In the genomic region with DNA sequence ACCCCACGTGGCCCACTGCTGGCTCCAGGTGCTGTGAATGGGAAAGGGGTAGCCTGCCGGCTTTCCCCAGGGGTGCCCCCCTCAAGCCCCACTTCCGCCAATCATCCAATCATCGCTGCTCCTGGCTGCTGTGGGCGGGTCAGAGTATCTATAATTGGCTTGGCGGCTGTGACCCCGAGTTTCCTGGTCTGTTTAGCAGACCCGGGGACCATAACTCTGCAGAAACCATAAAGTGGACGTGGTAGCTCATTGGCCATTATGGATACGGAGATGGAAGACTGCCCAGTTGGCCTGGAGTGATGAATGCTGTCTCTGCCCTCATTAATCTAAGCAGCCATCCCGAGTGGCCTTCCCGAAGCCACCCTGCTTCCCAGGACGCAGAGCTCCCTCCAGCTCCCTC, we compare ENCODE assay signal across 16 mouse cellular contexts. TPM values are rescaled to one million over a fixed set of nuclear protein-coding genes. Genes with fewer than 3 reads are reported as not detected.
A peak's percentile ranks its signal among the peaks of the same experiment; 100 is the strongest.
DNase-seq lines count a peak whose midpoint lies in the region; ATAC-seq and TF ChIP-seq lines count a peak whose summit lies in the region.
"Had no signal": no experiment of that assay in that cellular context is flagged by ENCODE, and none has a peak within 500 bp of the region (broad histone marks: within the 10 kb centered on the region; RNA-seq: fewer than 3 reads in every experiment).

No protein-coding gene starts in this region.

- peaks cover 7% of the 10 kb centered on the region for H3K36me3 ChIP-seq in heart, postnatal 0 days (replicated peaks; ENCODE audit: control insufficient read depth, insufficient read depth, low read length)
- no peaks in the 10 kb centered on the region for H3K36me3 ChIP-seq in neural tube, embryonic 14.5 days (ENCODE audit: control insufficient read depth, insufficient read depth, low read length)
- H3K36me3 ChIP-seq: midbrain, embryonic 15.5 days had no signal

- H3K9ac ChIP-seq in heart, postnatal 0 days (replicated peaks; ENCODE audit: low read depth, low read length), result no peak overlapping the region
- no peak overlapping the region for H3K9ac ChIP-seq in neural tube, embryonic 14.5 days (replicated peaks; ENCODE audit: low read depth, low read length)
- H3K9ac ChIP-seq: midbrain, embryonic 15.5 days had no signal

- TF ChIP-seq EP300 in heart, postnatal 0 days (IDR thresholded peaks at IDR 0.05; ENCODE audit: low read depth), result no peak

- H3K4me2 ChIP-seq in heart, postnatal 0 days (ENCODE audit: low read depth, low read length), result no peak overlapping the region
- no peak overlapping the region for H3K4me2 ChIP-seq in neural tube, embryonic 14.5 days (ENCODE audit: low read depth, low read length)
- H3K4me2 ChIP-seq: midbrain, embryonic 15.5 days had no signal

- peak; percentile 27; the same call in 1 of the 2 replicates for ATAC-seq in heart, postnatal 0 days (ENCODE audit: insufficient read depth, low read depth)
- ATAC-seq in neural tube, embryonic 14.5 days (ENCODE audit: low read depth), result peak; percentile 46
- ATAC-seq: midbrain, embryonic 15.5 days had no signal

- WGBS in heart, postnatal 0 days, result 45% methylated on average over 13 of the region's 13 CpGs
- 27% methylated on average over 13 of the region's 13 CpGs for WGBS in neural tube, embryonic 14.5 days

- no peak overlapping the region for H3K27ac ChIP-seq in heart, postnatal 0 days (ENCODE audit: low read depth)
- peak overlapping the region; percentile 57 for H3K27ac ChIP-seq in left cerebral cortex, adult 2 months
- H3K27ac ChIP-seq in cortical plate, adult 2 months (ENCODE audit: insufficient read depth, low read length), result 0 out of 2 replicates have a peak overlapping the region, but pooled peaks have one; percentile 19
- no peak overlapping the region for H3K27ac ChIP-seq in neural tube, embryonic 14.5 days (ENCODE audit: low read depth, low read length)
- H3K27ac ChIP-seq: embryonic facial prominence, embryonic 10.5 days; macrophage; midbrain, embryonic 15.5 days had no signal

- no peak overlapping the region for H3K4me3 ChIP-seq in heart, postnatal 0 days (ENCODE audit: low read depth, low read length)
- no peak overlapping the region for H3K4me3 ChIP-seq in left cerebral cortex, adult 2 months
- no peak overlapping the region for H3K4me3 ChIP-seq in cortical plate, adult 2 months (ENCODE audit: insufficient read depth, low read length)
- no peak overlapping the region for H3K4me3 ChIP-seq in neural tube, embryonic 14.5 days (ENCODE audit: low read depth, low read length)
- H3K4me3 ChIP-seq: embryonic facial prominence, embryonic 10.5 days; midbrain, embryonic 15.5 days had no signal

- no peaks in the 10 kb centered on the region for H3K27me3 ChIP-seq in heart, postnatal 0 days (ENCODE audit: control insufficient read depth, insufficient read depth, low read length)
- H3K27me3 ChIP-seq in neural tube, embryonic 14.5 days (ENCODE audit: control insufficient read depth, insufficient read depth, low read length), result no peaks in the 10 kb centered on the region
- H3K27me3 ChIP-seq: midbrain, embryonic 15.5 days had no signal

- no peak for TF ChIP-seq POLR2A in cortical plate, adult 2 months (IDR thresholded peaks at IDR 0.05; ENCODE audit: extremely low read depth, insufficient read depth, low read length)

- DNase-seq in heart, postnatal 0 days (ENCODE audit: low spot score), result no peak
- DNase-seq in heart, postnatal 14 days, result no peak
- DNase-seq in left cerebral cortex, adult 2 months (ENCODE audit: extremely low spot score in 1 of 2, low spot score in 2 of 2), result no peak
- no peak for DNase-seq in left cerebral cortex, postnatal 25 days (ENCODE audit: low spot score in 2 of 2)
- no peak for DNase-seq in gastrocnemius, postnatal 4 days (ENCODE audit: low spot score in 2 of 2)
- no peak for DNase-seq in urinary bladder, postnatal 36 days (ENCODE audit: low spot score in 2 of 2)
- DNase-seq: cerebellum, adult 9-11 months; gastrocnemius, postnatal 36 days; lung, adult 2 months; right cerebral cortex, postnatal 25 days; thymus, adult 18-20 months had no signal

- no peaks in the 10 kb centered on the region for H3K9me3 ChIP-seq in heart, postnatal 0 days (replicated peaks; ENCODE audit: control insufficient read depth, low read length)
- H3K9me3 ChIP-seq in neural tube, embryonic 14.5 days (ENCODE audit: control insufficient read depth, low read length), result no peaks in the 10 kb centered on the region
- H3K9me3 ChIP-seq: embryonic facial prominence, embryonic 10.5 days; midbrain, embryonic 15.5 days had no signal

- no peak for TF ChIP-seq CTCF in heart, postnatal 0 days (IDR thresholded peaks at IDR 0.05; ENCODE audit: low read depth)
- TF ChIP-seq CTCF in left cerebral cortex, adult 2 months (IDR thresholded peaks at IDR 0.05), result no peak
- TF ChIP-seq CTCF in cortical plate, adult 2 months (IDR thresholded peaks at IDR 0.05; ENCODE audit: extremely low read depth, insufficient read depth, low read length), result no peak

- intact Hi-C loops in heart, postnatal 14 days (cut with DNase I), result loop anchor here (10.0 kb wide), 1 partner anchor 209 kb away; no protein-coding TSS in a partner anchor
- intact Hi-C loops in left cerebral cortex, adult 2 months (cut with DNase I), result no loop called here
- intact Hi-C loops in left cerebral cortex, postnatal 25 days (cut with DNase I), result no loop called here

- no peaks in the 10 kb centered on the region for H3K4me1 ChIP-seq in heart, postnatal 0 days (ENCODE audit: control insufficient read depth, insufficient read depth)
- no peaks in the 10 kb centered on the region for H3K4me1 ChIP-seq in cortical plate, adult 2 months (ENCODE audit: control insufficient read depth, insufficient read depth, low read length)
- H3K4me1 ChIP-seq in neural tube, embryonic 14.5 days (ENCODE audit: control insufficient read depth, insufficient read depth, low read length), result peaks cover 4% of the 10 kb centered on the region; the same call in 1 of the 2 replicates
- H3K4me1 ChIP-seq: midbrain, embryonic 15.5 days had no signal

RNA-seq across cellular contexts. Expression of a gene that starts 20.5 kb away (rescaled TPM):
- 39.6 and 64.2 TPM in 2 replicates for total RNA-seq in heart, postnatal 0 days (2014; rRNA removed; ENCODE audit: low replicate concordance)
- 35.4 and 38.6 TPM in 2 replicates for polyA plus RNA-seq in heart, postnatal 0 days (2015; fragmentation: Nextera tagmentation; extraction: Ambion mirVana)
- 10 to 100 TPM; 49.4 to 59.4 TPM for total RNA-seq in heart, postnatal 14 days (2021)
- 10 to 100 TPM; 24.1 to 29.5 TPM for total RNA-seq in left cerebral cortex, adult 2 months (2021)
- 10 to 100 TPM; 21.3 to 22.4 TPM for total RNA-seq in left cerebral cortex, postnatal 25 days (2021)
- 32.7 and 39.9 TPM in 2 replicates for polyA plus RNA-seq in cortical plate, adult 2 months (2012; rRNA removed)
- polyA plus RNA-seq in neural tube, embryonic 14.5 days (2014; fragmentation: Nextera tagmentation; extraction: Ambion mirVana), result 48.8 and 53.3 TPM in 2 replicates
- 10 to 100 TPM; 29.8 to 31.1 TPM for total RNA-seq in gastrocnemius, postnatal 4 days (2021)

Comparison
In these comparisons a context has a peak if more than half of its experiments do, and no peak if none do; other contexts are left out.
1. H3K27ac ChIP-seq: peak in left cerebral cortex, adult 2 months (single experiment) and cortical plate, adult 2 months (single experiment); none in heart, postnatal 0 days (single experiment) and neural tube, embryonic 14.5 days (single experiment).